Mouse (Mus musculus) pancreas, adult 10 weeks (tissue): ENCODE data around the gene Dph5. TPM values are rescaled to one million over a fixed set of nuclear protein-coding genes. Genes with fewer than 3 reads are reported as not detected.

ENCODE experiments used
- polyA plus RNA-seq: library from polyadenylated mRNA; stranded (reverse); fragments of 350-450 nt; fragmentation: Illumina TruSeq; extraction: RNeasy Lipid Tissue Mini Kit (QIAGEN cat#74804); gene quantifications from one replicate; pipeline ENCODE4 v1.2.3, GENCODE M21; 2015; ENCODE audit warnings: low read depth, low replicate concordance; ENCODE audit not compliant: insufficient read depth

Gene Dph5
- polyA plus RNA-seq, result 3.3 TPM

DNA sequence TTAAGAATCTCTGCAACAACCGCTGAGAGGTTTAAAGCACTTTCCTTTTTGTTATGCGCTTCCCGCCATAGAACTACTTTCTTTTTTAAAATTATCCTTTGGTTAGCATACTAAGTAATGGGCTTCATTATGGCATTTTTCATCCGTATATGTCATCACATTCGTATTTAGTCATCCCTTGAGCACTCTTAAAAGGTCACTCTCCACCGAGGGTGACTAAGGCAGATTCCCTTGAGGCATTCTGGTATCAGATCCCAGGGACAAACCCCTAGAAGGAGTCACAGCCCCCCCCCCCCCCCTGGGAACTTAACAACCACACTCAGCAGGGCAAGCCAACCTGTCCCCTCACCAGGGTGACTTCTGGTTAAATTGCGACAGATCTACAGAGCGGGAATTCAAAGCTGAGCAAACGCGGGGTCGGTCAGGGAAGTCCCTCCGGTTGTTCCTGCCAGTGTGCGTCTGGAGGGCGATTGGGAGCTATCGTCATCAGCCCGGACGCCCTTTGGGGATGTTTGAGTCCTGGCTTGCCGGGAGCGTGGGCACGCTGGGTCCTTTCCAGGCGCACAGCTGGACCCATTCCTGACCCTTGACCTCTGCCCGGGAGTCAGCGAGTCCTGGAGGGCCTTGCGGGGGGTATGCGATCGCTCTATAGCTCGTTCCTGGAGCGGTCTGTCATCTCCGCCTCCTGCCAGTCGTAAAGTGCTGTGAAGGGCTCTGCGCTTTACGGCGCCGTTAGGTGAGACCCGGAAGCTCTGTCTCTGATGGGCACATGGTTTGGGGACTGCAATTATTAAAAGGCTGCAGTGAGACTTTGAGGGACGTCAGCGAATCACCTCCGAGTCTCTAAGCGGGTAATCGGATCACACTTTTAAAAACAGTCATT is at the start of gene Dph5:
Dph5 (plus strand) TSS at position 411 of the 883 bp plus-strand sequence.

Other genes with a start within 250 kb of the Dph5 start
- 21.6 TPM for gene S1pr1, start 172.8 kb upstream of the Dph5 start, polyA plus RNA-seq
- gene Slc30a7, start 119.6 kb downstream of the Dph5 start, polyA plus RNA-seq, result 14.8 TPM
- 1.7 TPM for gene Extl2, start 119.6 kb downstream of the Dph5 start, polyA plus RNA-seq
- gene Vcam1, start 241.9 kb downstream of the Dph5 start, polyA plus RNA-seq, result 3.6 TPM